Mouse (Mus musculus) limb, embryonic 11.5 days (tissue): ENCODE measurements around the gene Hs6st3. TPM values are rescaled to one million over a fixed set of nuclear protein-coding genes. Genes with fewer than 3 reads are reported as not detected.
"Not testable (repeated sequence)": the region's sequence is repeated elsewhere in the genome, so short reads cannot be mapped to it uniquely, and the experiment has no call there.

ENCODE experiments used
- ATAC-seq: fragments of 200-750 bp; cut with Nextera tagmentation; 2 replicates; pipeline ENCODE4 v1.8.0; 2017; ENCODE audit warnings: low read depth; ENCODE audit not compliant: insufficient number of reproducible peaks, low FRiP score, low TSS enrichment
- DNase-seq: peaks from one replicate; pipeline ENCODE4 v3.0.0-alpha.2; 2015; ENCODE audit warnings: low spot score
- H3K27ac ChIP-seq: fragments of 300-500 bp; sonication (generic); replicated peaks from 2 replicates; pipeline ENCODE4 v1.5.1; 2014; ENCODE audit warnings: low read depth, mild to moderate bottlenecking, low read length
- H3K27me3 ChIP-seq: fragments of 300-500 bp; sonication (generic); 2 replicates; pipeline ENCODE4 v1.6.1; 2014; ENCODE audit warnings: mild to moderate bottlenecking, low read length, mixed read lengths; ENCODE audit not compliant: control insufficient read depth, insufficient read depth
- H3K36me3 ChIP-seq: fragments of 300-500 bp; sonication (generic); 2 replicates; pipeline ENCODE4 v1.6.1; 2014; ENCODE audit warnings: mild to moderate bottlenecking, low read length, moderate library complexity, mixed read lengths; ENCODE audit not compliant: control insufficient read depth, insufficient read depth
- H3K4me1 ChIP-seq: fragments of 300-500 bp; sonication (generic); 2 replicates; pipeline ENCODE4 v1.6.1; 2014; ENCODE audit warnings: low read length, mixed read lengths; ENCODE audit not compliant: control insufficient read depth, insufficient read depth
- H3K4me2 ChIP-seq: fragments of 300-500 bp; sonication (generic); 2 replicates; pipeline ENCODE4 v1.6.1; 2014; ENCODE audit warnings: low read depth, mild to moderate bottlenecking, moderate library complexity; ENCODE audit not compliant: severe bottlenecking
- H3K4me3 ChIP-seq: fragments of 300-500 bp; sonication (generic); 2 replicates; pipeline ENCODE4 v1.5.1; 2014; ENCODE audit warnings: low read depth, low read length
- H3K9ac ChIP-seq: fragments of 300-500 bp; sonication (generic); 2 replicates; pipeline ENCODE4 v1.6.1; 2014; ENCODE audit warnings: mild to moderate bottlenecking, low read length
- H3K9me3 ChIP-seq: fragments of 300-500 bp; sonication (generic); 2 replicates; pipeline ENCODE4 v1.6.1; 2016; ENCODE audit warnings: low read length; ENCODE audit not compliant: control insufficient read depth
- WGBS: fragments of 180-500 bp; shearing (Covaris S2); extraction: QIAGEN DNeasy Blood & Tissue Kit; methylation state at CpG from one replicate; pipeline ENCODE4 v1.1.7; 2014; 5-methylcytosine and 5-hydroxymethylcytosine counted together
- polyA plus RNA-seq: library from polyadenylated mRNA; unstranded; fragments of >200 nt; fragmentation: Nextera tagmentation; extraction: Ambion mirVana; gene quantifications from 2 replicates; pipeline ENCODE4 v1.2.1, GENCODE M21; 2014

The Hs6st3 gene
- polyA plus RNA-seq, 1 experiment from 2014 or later: 0.17 TPM

DNA sequence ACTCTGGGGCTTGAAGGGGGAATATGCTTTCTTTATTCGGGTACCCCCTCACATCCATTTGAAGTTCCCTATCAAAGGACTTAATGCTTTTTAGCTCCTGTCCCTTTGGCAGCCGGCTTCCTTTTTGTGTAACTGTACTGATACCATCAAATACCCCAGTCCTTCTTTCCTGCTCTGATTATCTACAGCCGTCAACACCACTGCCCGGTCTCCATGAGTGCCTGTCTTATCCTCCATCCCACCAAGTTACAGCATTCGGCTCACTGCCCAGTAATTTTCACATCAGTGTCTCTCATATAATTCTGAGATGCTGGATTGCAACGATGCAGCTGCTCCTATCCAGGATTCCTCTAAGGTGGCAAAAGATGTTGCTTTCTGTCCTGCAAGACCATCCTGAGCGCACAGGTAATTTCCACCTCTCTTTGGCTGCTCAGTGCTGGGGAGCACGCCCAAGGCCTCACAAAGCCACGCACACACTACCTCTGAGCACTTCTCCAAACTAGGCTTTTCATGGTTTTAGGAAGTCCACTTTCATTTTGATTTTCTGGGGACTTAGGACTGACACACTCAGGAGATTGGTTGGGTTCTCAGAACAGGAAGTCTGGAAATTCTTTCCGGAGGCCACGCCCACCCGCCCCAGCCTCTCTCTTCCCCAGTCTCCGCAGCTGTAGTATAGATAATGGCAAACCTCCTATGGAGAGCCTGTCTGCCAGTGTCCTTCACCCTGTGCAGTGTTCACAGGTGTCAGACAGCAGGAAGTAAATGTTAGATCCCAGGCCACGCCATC is 122.2 kb downstream of the Hs6st3 start:
- no peaks in the 10 kb centered on the region for H3K36me3 ChIP-seq
- WGBS: 74% methylated on average over 14 of the region's 14 CpGs
- H3K27ac ChIP-seq: no peak overlapping the region
- no peaks in the 10 kb centered on the region for H3K4me1 ChIP-seq
- H3K9ac ChIP-seq: no peak overlapping the region
- DNase-seq (no peak), ATAC-seq (no peak)
- no peak overlapping the region for H3K4me2 ChIP-seq
- H3K4me3 ChIP-seq: no peak overlapping the region
- no peaks in the 10 kb centered on the region for H3K27me3 ChIP-seq
- no peaks in the 10 kb centered on the region for H3K9me3 ChIP-seq

GRCm38 (mm10) chr14:119266334-119266733 is 128.2 kb downstream of the Hs6st3 start:
- ATAC-seq (no peak), DNase-seq (no peak)
- Histone ChIP-seq H3K4me3 (no peak overlapping the region), H3K4me2 (no peak overlapping the region), H3K9ac (no peak overlapping the region), H3K27me3 (no peaks in the 10 kb centered on the region), H3K36me3 (no peaks in the 10 kb centered on the region), H3K4me1 (no peaks in the 10 kb centered on the region), H3K9me3 (no peaks in the 10 kb centered on the region), H3K27ac (no peak overlapping the region)
- 83% methylated on average over 7 of the region's 7 CpGs for WGBS

DNA sequence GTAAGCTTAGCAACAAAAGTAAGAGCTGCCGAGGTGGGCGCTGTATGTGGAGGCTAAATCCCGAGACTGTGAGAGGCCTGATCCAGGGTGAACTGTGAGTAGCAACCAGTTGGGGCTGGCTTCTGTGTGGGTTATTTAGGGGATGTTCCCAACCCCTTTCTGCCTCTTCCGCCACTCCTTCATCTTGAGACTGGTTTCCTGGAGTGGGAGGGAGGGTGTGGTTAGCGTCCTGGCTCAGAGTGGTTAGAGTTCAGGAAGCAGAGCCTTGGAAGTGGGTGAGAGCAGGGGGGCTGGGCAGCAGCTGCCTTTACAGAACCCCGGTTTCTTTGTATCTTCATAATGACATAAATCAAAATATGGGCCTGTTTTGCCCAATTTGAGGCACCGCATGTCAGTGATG is 134.9 kb downstream of the Hs6st3 start:
- H3K9ac ChIP-seq: no peak overlapping the region
- no peaks in the 10 kb centered on the region for H3K4me1 ChIP-seq
- H3K4me2 ChIP-seq: no peak overlapping the region
- no peak for DNase-seq
- H3K4me3 ChIP-seq: no peak overlapping the region
- no peak overlapping the region for H3K27ac ChIP-seq
- no peaks in the 10 kb centered on the region for H3K27me3 ChIP-seq
- WGBS: 81% methylated on average over 7 of the region's 7 CpGs
- no peaks in the 10 kb centered on the region for H3K36me3 ChIP-seq
- no peaks in the 10 kb centered on the region for H3K9me3 ChIP-seq
- ATAC-seq: no peak

- not testable (repeated sequence) for H3K4me1 ChIP-seq, H3K4me2 ChIP-seq, H3K9ac ChIP-seq, H3K27me3 ChIP-seq, H3K36me3 ChIP-seq, H3K9me3 ChIP-seq, ATAC-seq, H3K27ac ChIP-seq, H3K4me3 ChIP-seq, DNase-seq
- WGBS: 93% methylated on average over 10 of the region's 15 CpGs
These were observed 140.0 kb downstream of the Hs6st3 start for GRCm38 (mm10) chr14:119278156-119278555.

DNA sequence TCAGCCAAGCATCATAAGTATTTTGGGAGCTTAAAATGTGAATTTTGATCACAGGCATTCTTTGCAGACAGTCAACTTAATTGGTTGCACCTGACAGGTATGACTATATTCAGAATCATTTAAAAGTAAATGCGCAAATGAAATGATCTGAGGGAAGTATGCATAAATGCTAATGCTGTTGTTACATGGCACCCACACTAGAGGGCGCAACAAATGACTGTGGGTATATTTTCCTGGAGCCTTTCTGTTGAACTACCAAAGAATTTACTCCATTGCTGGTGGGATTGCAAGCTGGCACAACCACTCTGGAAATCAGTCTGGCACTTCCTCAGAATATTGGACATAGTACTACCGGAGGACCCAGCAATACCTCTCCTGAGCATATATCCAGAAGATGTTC is 145.8 kb downstream of the Hs6st3 start:
- H3K27me3 ChIP-seq: no peaks in the 10 kb centered on the region
- H3K9me3 ChIP-seq: no peaks in the 10 kb centered on the region
- ATAC-seq (no peak), DNase-seq (no peak)
- no peak overlapping the region for H3K27ac ChIP-seq
- WGBS: 88% methylated on average over 3 of the region's 3 CpGs
- no peak overlapping the region for H3K9ac ChIP-seq
- H3K4me3 ChIP-seq: no peak overlapping the region
- no peaks in the 10 kb centered on the region for H3K36me3 ChIP-seq
- H3K4me2 ChIP-seq: no peak overlapping the region
- no peaks in the 10 kb centered on the region for H3K4me1 ChIP-seq

- no peak overlapping the region for H3K9ac ChIP-seq
- no peaks in the 10 kb centered on the region for H3K27me3 ChIP-seq
- DNase-seq (no peak), ATAC-seq (no peak)
- H3K4me3 ChIP-seq: no peak overlapping the region
- no peak overlapping the region for H3K27ac ChIP-seq
- H3K4me2 ChIP-seq: no peak overlapping the region
- WGBS: 50% methylated on average over 1 of the region's 1 CpGs
- no peaks in the 10 kb centered on the region for H3K9me3 ChIP-seq
- no peaks in the 10 kb centered on the region for H3K4me1 ChIP-seq
- H3K36me3 ChIP-seq: no peaks in the 10 kb centered on the region
These were observed 151.5 kb downstream of the Hs6st3 start for GRCm38 (mm10) chr14:119289668-119290067.

- 86% methylated on average over 6 of the region's 6 CpGs for WGBS
- ATAC-seq: no peak
- H3K36me3 ChIP-seq: no peaks in the 10 kb centered on the region
- H3K4me2 ChIP-seq: no peak overlapping the region
- H3K4me3 ChIP-seq: no peak overlapping the region
- no peak overlapping the region for H3K27ac ChIP-seq
- no peaks in the 10 kb centered on the region for H3K4me1 ChIP-seq
- H3K9me3 ChIP-seq: no peaks in the 10 kb centered on the region
- no peak for DNase-seq
- H3K9ac ChIP-seq: no peak overlapping the region
- H3K27me3 ChIP-seq: no peaks in the 10 kb centered on the region
These were observed 155.9 kb downstream of the Hs6st3 start for GRCm38 (mm10) chr14:119294071-119294470.

- WGBS: 72% methylated on average over 3 of the region's 3 CpGs
- H3K36me3 ChIP-seq: no peaks in the 10 kb centered on the region
These were observed 168.3 kb downstream of the Hs6st3 start for GRCm38 (mm10) chr14:119306461-119306860.

DNA sequence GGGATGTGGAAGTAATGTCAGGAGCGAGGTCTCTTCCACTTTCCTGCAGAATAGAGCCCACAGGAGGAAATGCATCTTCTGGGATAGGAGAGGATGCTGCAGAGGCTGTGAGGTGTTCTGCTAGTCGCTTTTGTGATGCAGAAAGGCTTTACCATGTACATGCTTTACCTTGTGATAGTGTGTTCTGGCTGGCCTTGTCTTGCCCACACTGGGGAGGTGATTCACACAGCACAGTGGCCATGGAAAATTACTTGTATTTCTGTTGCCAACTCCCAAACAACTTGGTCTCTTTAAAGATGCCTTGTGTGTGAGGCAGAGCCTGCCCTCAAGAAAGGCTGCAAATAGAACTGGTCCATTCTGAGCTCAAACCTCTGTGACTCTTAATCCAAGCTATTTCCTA is 180.2 kb downstream of the Hs6st3 start:
- H3K9me3 ChIP-seq: no peaks in the 10 kb centered on the region
- 89% methylated on average over 2 of the region's 2 CpGs for WGBS
- no peak overlapping the region for H3K4me3 ChIP-seq
- no peak overlapping the region for H3K27ac ChIP-seq
- H3K4me2 ChIP-seq: no peak overlapping the region
- no peak for DNase-seq
- no peaks in the 10 kb centered on the region for H3K4me1 ChIP-seq
- no peak for ATAC-seq
- H3K36me3 ChIP-seq: no peaks in the 10 kb centered on the region
- H3K9ac ChIP-seq: no peak overlapping the region
- no peaks in the 10 kb centered on the region for H3K27me3 ChIP-seq

More at GRCm38 (mm10) chr14:119306461-119306860, 168.3 kb downstream of the Hs6st3 start:
- no peaks in the 10 kb centered on the region for H3K9me3 ChIP-seq
- H3K9ac ChIP-seq: no peak overlapping the region
- H3K4me3 ChIP-seq: no peak overlapping the region
- H3K27ac ChIP-seq: no peak overlapping the region
- no peaks in the 10 kb centered on the region for H3K4me1 ChIP-seq
- ATAC-seq: no peak
- no peaks in the 10 kb centered on the region for H3K27me3 ChIP-seq
- H3K4me2 ChIP-seq: no peak overlapping the region
- no peak for DNase-seq
